ENCODE assay signal across 10 mouse cellular contexts in the genomic region with DNA sequence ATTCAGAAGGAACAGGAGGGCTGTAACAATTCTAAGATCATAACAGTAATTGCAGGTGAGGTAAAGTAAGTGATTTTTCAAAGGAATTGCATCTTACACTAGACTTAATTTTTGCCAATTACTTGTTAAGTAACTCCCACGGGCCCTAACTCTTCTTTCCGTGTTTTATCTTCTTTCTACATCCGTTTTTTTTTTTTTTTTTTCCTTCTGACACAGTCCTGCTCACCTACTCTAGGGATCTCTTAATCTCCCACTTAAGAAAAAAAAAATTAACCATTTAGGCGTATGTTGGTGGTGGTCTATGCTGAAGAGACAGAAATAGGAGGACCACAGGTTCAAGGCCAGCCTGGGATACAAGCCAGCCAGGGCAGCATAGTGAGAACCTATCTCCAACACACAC. TPM values are rescaled to one million over a fixed set of nuclear protein-coding genes. Genes with fewer than 3 reads are reported as not detected.
DNase-seq lines count a peak whose midpoint lies in the region; ATAC-seq and TF ChIP-seq lines count a peak whose summit lies in the region.
"Had no signal": no experiment of that assay in that cellular context is flagged by ENCODE, and none has a peak within 500 bp of the region (broad histone marks: within the 10 kb centered on the region; RNA-seq: fewer than 3 reads in every experiment).

No protein-coding gene starts in this region.

- no peaks in the 10 kb centered on the region for H3K79me2 ChIP-seq in myocyte (ENCODE audit: control insufficient read depth, insufficient read depth)

- no peak for DNase-seq in hindbrain, embryonic 10.5 days (ENCODE audit: low spot score)
- no peak for DNase-seq in hindbrain, embryonic 14.5 days (ENCODE audit: low spot score)
- DNase-seq in midbrain, embryonic 14.5 days, result no peak
- DNase-seq in embryonic facial prominence, embryonic 14.5 days (ENCODE audit: low spot score), result no peak
- DNase-seq in layer of hippocampus, adult 11-12 months (ENCODE audit: low spot score), result no peak
- DNase-seq: adrenal gland, postnatal 14 days; heart, postnatal 36 days; kidney, postnatal 10 days had no signal

- H3K27me3 ChIP-seq in hindbrain, embryonic 10.5 days (ENCODE audit: insufficient read depth, poor library complexity, severe bottlenecking), result no peaks in the 10 kb centered on the region
- H3K27me3 ChIP-seq in hindbrain, embryonic 14.5 days (ENCODE audit: control insufficient read depth, insufficient read depth, low read length), result no peaks in the 10 kb centered on the region
- H3K27me3 ChIP-seq in midbrain, embryonic 14.5 days (ENCODE audit: control insufficient read depth, insufficient read depth, low read length), result no peaks in the 10 kb centered on the region
- H3K27me3 ChIP-seq in midbrain, embryonic 16.5 days (ENCODE audit: control insufficient read depth, insufficient read depth, low read depth, low read length), result 0 out of 2 replicates have a peak, but pooled peaks cover 2% of the 10 kb centered on the region
- H3K27me3 ChIP-seq in embryonic facial prominence, embryonic 14.5 days (replicated peaks; ENCODE audit: control insufficient read depth, insufficient read depth, low read length), result no peaks in the 10 kb centered on the region
- no peaks in the 10 kb centered on the region for H3K27me3 ChIP-seq in myocyte (ENCODE audit: control insufficient read depth, insufficient read depth, insufficient read length)

- H3K9me3 ChIP-seq in hindbrain, embryonic 10.5 days, result no peaks in the 10 kb centered on the region
- H3K9me3 ChIP-seq in hindbrain, embryonic 14.5 days (ENCODE audit: control insufficient read depth, low read length), result no peaks in the 10 kb centered on the region
- H3K9me3 ChIP-seq in midbrain, embryonic 14.5 days (ENCODE audit: control insufficient read depth, low read length), result no peaks in the 10 kb centered on the region
- H3K9me3 ChIP-seq in midbrain, embryonic 16.5 days (replicated peaks; ENCODE audit: control insufficient read depth, low read length, poor library complexity, severe bottlenecking), result no peaks in the 10 kb centered on the region
- no peaks in the 10 kb centered on the region for H3K9me3 ChIP-seq in embryonic facial prominence, embryonic 14.5 days (ENCODE audit: control insufficient read depth, low read length)

- 78% methylated on average over 4 of the region's 4 CpGs for WGBS in hindbrain, embryonic 10.5 days
- WGBS in hindbrain, embryonic 14.5 days, result 88% methylated on average over 4 of the region's 4 CpGs
- 57% methylated on average over 4 of the region's 4 CpGs for WGBS in midbrain, embryonic 14.5 days
- WGBS in midbrain, embryonic 16.5 days, result 59% methylated on average over 4 of the region's 4 CpGs
- WGBS in embryonic facial prominence, embryonic 14.5 days, result 54% methylated on average over 4 of the region's 4 CpGs

- H3K4me3 ChIP-seq in hindbrain, embryonic 10.5 days, result peak overlapping the region; percentile 89; the same call in 1 of the 2 replicates
- H3K4me3 ChIP-seq in hindbrain, embryonic 14.5 days (replicated peaks; ENCODE audit: low read length), result no peak overlapping the region
- no peak overlapping the region for H3K4me3 ChIP-seq in midbrain, embryonic 14.5 days (replicated peaks; ENCODE audit: low read depth, low read length)
- no peak overlapping the region for H3K4me3 ChIP-seq in midbrain, embryonic 16.5 days (ENCODE audit: low read depth, low read length)
- H3K4me3 ChIP-seq in embryonic facial prominence, embryonic 14.5 days (ENCODE audit: low read depth, low read length), result no peak overlapping the region
- peak overlapping the region; percentile 59 for H3K4me3 ChIP-seq in myocyte

- no peak overlapping the region for H3K27ac ChIP-seq in hindbrain, embryonic 10.5 days
- H3K27ac ChIP-seq in hindbrain, embryonic 14.5 days, result no peak overlapping the region
- no peak overlapping the region for H3K27ac ChIP-seq in midbrain, embryonic 14.5 days (replicated peaks; ENCODE audit: low read depth, low read length)
- H3K27ac ChIP-seq in midbrain, embryonic 16.5 days (ENCODE audit: low read length), result no peak overlapping the region
- no peak overlapping the region for H3K27ac ChIP-seq in embryonic facial prominence, embryonic 14.5 days (replicated peaks; ENCODE audit: low read depth, low read length)

- no peak overlapping the region for H3ac ChIP-seq in myocyte (ENCODE audit: control insufficient read depth, insufficient read length)

- no peak overlapping the region for H3K9ac ChIP-seq in hindbrain, embryonic 14.5 days
- H3K9ac ChIP-seq in midbrain, embryonic 14.5 days (replicated peaks; ENCODE audit: low read length), result no peak overlapping the region
- H3K9ac ChIP-seq in midbrain, embryonic 16.5 days (ENCODE audit: low read depth, low read length), result no peak overlapping the region
- no peak overlapping the region for H3K9ac ChIP-seq in embryonic facial prominence, embryonic 14.5 days (ENCODE audit: low read depth, low read length)

- H3K4me1 ChIP-seq in hindbrain, embryonic 10.5 days (replicated peaks), result peaks cover 12% of the 10 kb centered on the region; the same call in 1 of the 2 replicates
- 0 out of 2 replicates have a peak, but pooled peaks cover 3% of the 10 kb centered on the region for H3K4me1 ChIP-seq in hindbrain, embryonic 14.5 days (replicated peaks; ENCODE audit: control insufficient read depth, insufficient read depth, low read length)
- peaks cover 6% of the 10 kb centered on the region; the same call in 1 of the 2 replicates for H3K4me1 ChIP-seq in midbrain, embryonic 14.5 days (ENCODE audit: control insufficient read depth, insufficient read depth, low read length)
- H3K4me1 ChIP-seq in midbrain, embryonic 16.5 days (ENCODE audit: control insufficient read depth, insufficient read depth, low read length), result peaks cover 5% of the 10 kb centered on the region
- H3K4me1 ChIP-seq in embryonic facial prominence, embryonic 14.5 days (ENCODE audit: control insufficient read depth, insufficient read depth, low read length), result no peaks in the 10 kb centered on the region

- no peak for TF ChIP-seq POLR2A in myocyte (IDR thresholded peaks at IDR 0.05; ENCODE audit: insufficient read length, low read depth)

- no peaks in the 10 kb centered on the region for H3K36me3 ChIP-seq in hindbrain, embryonic 10.5 days
- H3K36me3 ChIP-seq in hindbrain, embryonic 14.5 days (replicated peaks; ENCODE audit: control insufficient read depth, insufficient read depth), result 0 out of 2 replicates have a peak, but pooled peaks cover 4% of the 10 kb centered on the region
- H3K36me3 ChIP-seq in midbrain, embryonic 14.5 days (ENCODE audit: control insufficient read depth, insufficient read depth, low read length), result no peaks in the 10 kb centered on the region
- no peaks in the 10 kb centered on the region for H3K36me3 ChIP-seq in midbrain, embryonic 16.5 days (ENCODE audit: control insufficient read depth, insufficient read depth, low read length)
- no peaks in the 10 kb centered on the region for H3K36me3 ChIP-seq in embryonic facial prominence, embryonic 14.5 days (ENCODE audit: control insufficient read depth, insufficient read depth, low read length)
- no peaks in the 10 kb centered on the region for H3K36me3 ChIP-seq in myocyte (ENCODE audit: control insufficient read depth, insufficient read depth)

- no peak overlapping the region for H3K4me2 ChIP-seq in hindbrain, embryonic 14.5 days (replicated peaks)
- H3K4me2 ChIP-seq in midbrain, embryonic 14.5 days (ENCODE audit: low read length), result peak overlapping the region; percentile 85; the same call in 1 of the 2 replicates
- H3K4me2 ChIP-seq in midbrain, embryonic 16.5 days (ENCODE audit: low read length), result no peak overlapping the region
- peak overlapping the region; percentile 70; the same call in 1 of the 2 replicates for H3K4me2 ChIP-seq in embryonic facial prominence, embryonic 14.5 days (ENCODE audit: low read depth, low read length)
- H3K4me2 ChIP-seq in myocyte (ENCODE audit: low read depth), result peak overlapping the region; percentile 81

- no peak for ATAC-seq in hindbrain, embryonic 14.5 days (ENCODE audit: low FRiP score)
- no peak for ATAC-seq in midbrain, embryonic 14.5 days (ENCODE audit: low FRiP score, low TSS enrichment)
- no peak for ATAC-seq in midbrain, embryonic 16.5 days
- no peak for ATAC-seq in embryonic facial prominence, embryonic 14.5 days (ENCODE audit: low read depth)

TF ChIP-seq in myocyte, 11 proteins besides CTCF, POLR2A, EP300 and RAD21:
- no peak for TF ChIP-seq MYOG (IDR thresholded peaks at IDR 0.05; ENCODE audit: control insufficient read depth in 1 of 3, insufficient read depth in 1 of 3, insufficient read length in 2 of 3, low read depth in 2 of 3)

RNA-seq across cellular contexts. Expression of gene Kiz, which starts 1.2 kb away (rescaled TPM):
- polyA plus RNA-seq in hindbrain, embryonic 10.5 days (2016; fragmentation: Nextera tagmentation; extraction: Ambion mirVana), result 23.6 and 23.9 TPM in 2 replicates
- polyA plus RNA-seq in hindbrain, embryonic 14.5 days (2014; fragmentation: Nextera tagmentation; extraction: Ambion mirVana), result 27.2 and 27.4 TPM in 2 replicates
- polyA plus RNA-seq in midbrain, embryonic 14.5 days (2014; fragmentation: Nextera tagmentation; extraction: Ambion mirVana), result 22.0 and 34.3 TPM in 2 replicates
- polyA plus RNA-seq in midbrain, embryonic 16.5 days (2015; fragmentation: Nextera tagmentation; extraction: Ambion mirVana), result 27.9 and 28.3 TPM in 2 replicates
- polyA plus RNA-seq in embryonic facial prominence, embryonic 14.5 days (2014; fragmentation: Nextera tagmentation; extraction: Ambion mirVana), result 27.6 and 31.2 TPM in 2 replicates
- polyA plus RNA-seq in myocyte (2012; fragmentation: generic; extraction: Trizol), result 9.6 TPM

Comparison
In these comparisons a context has a peak if more than half of its experiments do, and no peak if none do; other contexts are left out.
1. H3K4me3 ChIP-seq: peak in hindbrain, embryonic 10.5 days (single experiment) and myocyte (single experiment); none in hindbrain, embryonic 14.5 days (single experiment), midbrain, embryonic 14.5 days (single experiment), midbrain, embryonic 16.5 days (single experiment) and embryonic facial prominence, embryonic 14.5 days (single experiment).
2. H3K4me2 ChIP-seq: peak in midbrain, embryonic 14.5 days (single experiment), embryonic facial prominence, embryonic 14.5 days (single experiment) and myocyte (single experiment); none in hindbrain, embryonic 14.5 days (single experiment) and midbrain, embryonic 16.5 days (single experiment).